Mouse (Mus musculus) hindbrain, embryonic 14.5 days (tissue): ENCODE measurements around the gene Atp11a. TPM values are rescaled to one million over a fixed set of nuclear protein-coding genes. Genes with fewer than 3 reads are reported as not detected.

ENCODE experiments used
- ATAC-seq: fragments of 200-750 bp; cut with Nextera tagmentation; 2 replicates; pipeline ENCODE4 v1.8.0; 2017; ENCODE audit warnings: moderate number of reproducible peaks, mild to moderate bottlenecking, moderate TSS enrichment, moderate library complexity; ENCODE audit not compliant: low FRiP score
- DNase-seq: peaks from one replicate; pipeline ENCODE4 v3.0.0-alpha.2; 2015; ENCODE audit warnings: low spot score
- H3K27ac ChIP-seq: fragments of 300-500 bp; sonication (generic); 2 replicates; pipeline ENCODE4 v1.5.1; 2014; ENCODE audit warnings: mild to moderate bottlenecking, moderate library complexity
- H3K27me3 ChIP-seq: fragments of 300-500 bp; sonication (generic); 2 replicates; pipeline ENCODE4 v1.6.1; 2014; ENCODE audit warnings: mild to moderate bottlenecking, low read length, mixed read lengths; ENCODE audit not compliant: control insufficient read depth, insufficient read depth
- H3K36me3 ChIP-seq: fragments of 300-500 bp; sonication (generic); replicated peaks from 2 replicates; pipeline ENCODE4 v1.6.1; 2014; ENCODE audit not compliant: control insufficient read depth, insufficient read depth
- H3K4me1 ChIP-seq: fragments of 300-500 bp; sonication (generic); replicated peaks from 2 replicates; pipeline ENCODE4 v1.6.1; 2014; ENCODE audit warnings: antibody characterized with exemption, low read length, mixed read lengths; ENCODE audit not compliant: control insufficient read depth, insufficient read depth
- H3K4me2 ChIP-seq: fragments of 300-500 bp; sonication (generic); replicated peaks from 2 replicates; pipeline ENCODE4 v1.6.1; 2014; ENCODE audit warnings: mild to moderate bottlenecking, moderate library complexity
- H3K4me3 ChIP-seq: fragments of 300-500 bp; sonication (generic); replicated peaks from 2 replicates; pipeline ENCODE4 v1.5.1; 2014; ENCODE audit warnings: mild to moderate bottlenecking, low read length
- H3K9ac ChIP-seq: fragments of 300-500 bp; sonication (generic); 2 replicates; pipeline ENCODE4 v1.6.1; 2014
- H3K9me3 ChIP-seq: fragments of 300-500 bp; sonication (generic); 2 replicates; pipeline ENCODE4 v1.6.1; 2016; ENCODE audit warnings: low read length; ENCODE audit not compliant: control insufficient read depth
- whole genome bisulfite sequencing: fragments of 180-500 bp; shearing (Covaris S2); extraction: QIAGEN DNeasy Blood & Tissue Kit; methylation state at CpG from one replicate; pipeline ENCODE4 v1.1.7; 2014; 5-methylcytosine and 5-hydroxymethylcytosine counted together
- polyA plus RNA-seq: library from polyadenylated mRNA; unstranded; fragments of >200 nt; fragmentation: Nextera tagmentation; extraction: Ambion mirVana; gene quantifications from 2 replicates; pipeline ENCODE4 v1.2.1, GENCODE M21; 2014

The Atp11a gene
- polyA plus RNA-seq, 1 experiment from 2014 or later: 14.8 TPM

DNA sequence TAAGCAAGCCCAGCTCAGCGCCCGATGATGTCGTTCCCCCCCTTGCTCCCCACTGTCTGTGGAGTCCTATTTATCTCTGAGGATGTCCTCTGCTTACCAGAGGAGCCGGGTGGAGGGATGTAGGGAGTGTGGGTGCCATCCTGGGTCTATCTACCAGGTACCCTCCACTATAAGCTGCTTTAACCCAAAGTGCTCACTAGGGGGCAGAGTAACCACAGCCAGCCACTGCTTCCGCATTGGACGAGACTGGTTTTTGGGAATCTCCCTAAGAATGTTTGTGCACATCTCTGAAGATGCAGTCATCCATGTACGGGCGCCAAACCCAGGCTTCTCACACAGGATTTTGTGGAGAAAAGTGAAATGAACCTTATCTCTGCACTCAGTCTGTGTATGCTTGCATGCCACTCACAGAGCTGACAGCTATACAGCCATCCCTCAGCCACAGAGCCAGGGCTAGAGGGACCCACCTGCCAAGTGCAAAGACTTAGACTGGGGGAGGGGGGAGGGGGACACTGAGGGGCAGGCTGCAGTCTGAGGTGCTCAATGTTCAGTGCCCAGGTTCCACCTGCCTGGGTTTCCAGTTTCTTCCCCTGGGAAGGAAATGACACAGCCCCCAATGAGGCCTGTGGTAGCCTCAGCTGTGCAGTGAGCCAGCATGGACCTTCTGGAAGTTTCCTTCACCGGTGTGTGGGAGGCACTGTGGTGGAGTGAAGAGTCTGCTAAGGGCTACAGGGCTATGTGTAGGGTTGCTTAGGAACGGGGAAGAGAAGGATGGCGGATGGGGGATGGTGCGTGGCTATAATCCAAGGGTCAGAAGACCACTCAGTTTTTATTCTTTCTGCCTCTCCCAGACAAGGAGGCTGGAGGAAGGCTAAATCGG is 139.9 kb downstream of the Atp11a start:
- H3K36me3 ChIP-seq: no peaks in the 10 kb centered on the region
- WGBS: 52% methylated on average over 13 of the region's 13 CpGs
- no peak overlapping the region for H3K4me2 ChIP-seq
- DNase-seq: peak; percentile 83
- no peak overlapping the region for H3K27ac ChIP-seq
- H3K4me3 ChIP-seq: no peak overlapping the region
- no peaks in the 10 kb centered on the region for H3K9me3 ChIP-seq
- H3K9ac ChIP-seq: no peak overlapping the region
- H3K4me1 ChIP-seq: no peaks in the 10 kb centered on the region
- H3K27me3 ChIP-seq: no peaks in the 10 kb centered on the region
- ATAC-seq: peak; percentile 68

DNA sequence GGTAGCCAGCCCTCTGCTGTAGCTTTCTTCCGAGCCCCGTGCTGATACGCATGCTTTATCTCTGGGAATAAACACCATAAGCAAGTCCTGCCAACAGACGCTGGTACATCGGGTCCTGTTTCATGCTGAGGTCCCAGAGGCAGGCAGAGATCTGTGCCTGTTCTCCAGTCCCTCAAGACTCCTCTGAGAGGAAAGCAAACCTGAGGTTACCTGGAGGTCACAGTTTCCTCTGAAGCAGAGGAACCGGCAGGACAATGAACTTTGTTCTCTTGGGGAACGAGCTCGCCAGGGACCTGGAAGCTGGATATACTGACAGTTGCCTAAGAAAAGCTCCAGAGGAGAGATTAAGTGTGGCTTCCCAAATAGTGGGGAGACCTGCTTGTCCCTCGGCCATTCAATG is 141.0 kb downstream of the Atp11a start:
- 83% methylated on average over 9 of the region's 9 CpGs for WGBS
- no peaks in the 10 kb centered on the region for H3K27me3 ChIP-seq
- no peak overlapping the region for H3K27ac ChIP-seq
- H3K9me3 ChIP-seq: no peaks in the 10 kb centered on the region
- no peak overlapping the region for H3K4me3 ChIP-seq
- DNase-seq (no peak), ATAC-seq (no peak)
- H3K9ac ChIP-seq: no peak overlapping the region
- H3K4me1 ChIP-seq: no peaks in the 10 kb centered on the region
- no peak overlapping the region for H3K4me2 ChIP-seq
- no peaks in the 10 kb centered on the region for H3K36me3 ChIP-seq

DNA sequence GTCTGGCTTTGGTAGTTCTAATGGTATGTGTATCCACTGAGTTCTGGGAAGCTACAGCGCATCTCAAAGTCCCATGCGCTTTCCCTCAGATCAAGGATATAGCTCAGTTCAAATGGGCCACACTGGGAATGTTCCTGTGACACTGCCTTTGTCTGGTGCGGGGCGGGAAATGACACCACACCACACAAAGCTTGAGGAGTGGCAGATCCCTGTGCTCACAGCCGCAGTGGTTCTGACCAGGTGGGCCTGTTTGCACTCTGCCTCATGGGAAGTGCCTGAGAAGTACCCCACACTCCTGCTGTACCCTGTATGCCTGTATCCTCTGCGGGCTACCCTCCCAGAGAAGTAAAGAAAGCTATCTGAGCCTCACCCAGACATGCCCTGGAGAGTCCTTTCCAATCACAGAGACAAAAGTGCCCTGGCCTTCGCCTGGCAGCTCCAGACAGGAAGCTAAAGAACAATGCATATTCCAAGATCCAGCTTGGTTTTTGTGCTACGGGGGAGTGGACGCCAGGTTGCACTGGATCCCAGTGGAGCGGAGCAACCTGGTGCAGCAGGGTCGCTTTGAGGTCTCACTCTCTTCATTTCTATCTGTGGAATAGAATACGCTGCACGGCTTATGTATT is 147.1 kb downstream of the Atp11a start:
- H3K4me3 ChIP-seq: no peak overlapping the region
- no peaks in the 10 kb centered on the region for H3K9me3 ChIP-seq
- DNase-seq: no peak
- no peak overlapping the region for H3K4me2 ChIP-seq
- no peak for ATAC-seq
- no peak overlapping the region for H3K9ac ChIP-seq
- H3K27ac ChIP-seq: no peak overlapping the region
- no peaks in the 10 kb centered on the region for H3K27me3 ChIP-seq
- H3K36me3 ChIP-seq: no peaks in the 10 kb centered on the region
- WGBS: 86% methylated on average over 13 of the region's 13 CpGs
- no peaks in the 10 kb centered on the region for H3K4me1 ChIP-seq

DNA sequence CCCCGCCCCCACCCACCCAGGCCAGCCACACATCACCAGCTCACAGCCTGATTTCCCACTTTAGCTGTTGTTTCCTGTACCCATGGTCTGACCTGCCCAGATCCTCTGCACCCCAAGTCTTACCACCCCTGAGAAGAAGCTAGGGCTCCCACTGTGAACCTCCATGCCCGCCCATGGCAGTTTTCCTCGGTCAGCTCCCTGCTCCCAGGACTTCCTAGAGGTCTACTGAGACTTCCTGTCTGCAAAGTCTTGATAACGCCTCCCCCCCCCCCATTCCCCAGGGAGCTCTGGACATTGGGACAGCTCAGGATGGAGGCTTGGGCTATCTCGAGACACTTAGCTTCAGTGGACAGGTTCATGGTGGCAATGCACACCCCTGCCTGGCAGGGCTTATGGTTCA is 148.3 kb downstream of the Atp11a start:
- no peaks in the 10 kb centered on the region for H3K27me3 ChIP-seq

DNA sequence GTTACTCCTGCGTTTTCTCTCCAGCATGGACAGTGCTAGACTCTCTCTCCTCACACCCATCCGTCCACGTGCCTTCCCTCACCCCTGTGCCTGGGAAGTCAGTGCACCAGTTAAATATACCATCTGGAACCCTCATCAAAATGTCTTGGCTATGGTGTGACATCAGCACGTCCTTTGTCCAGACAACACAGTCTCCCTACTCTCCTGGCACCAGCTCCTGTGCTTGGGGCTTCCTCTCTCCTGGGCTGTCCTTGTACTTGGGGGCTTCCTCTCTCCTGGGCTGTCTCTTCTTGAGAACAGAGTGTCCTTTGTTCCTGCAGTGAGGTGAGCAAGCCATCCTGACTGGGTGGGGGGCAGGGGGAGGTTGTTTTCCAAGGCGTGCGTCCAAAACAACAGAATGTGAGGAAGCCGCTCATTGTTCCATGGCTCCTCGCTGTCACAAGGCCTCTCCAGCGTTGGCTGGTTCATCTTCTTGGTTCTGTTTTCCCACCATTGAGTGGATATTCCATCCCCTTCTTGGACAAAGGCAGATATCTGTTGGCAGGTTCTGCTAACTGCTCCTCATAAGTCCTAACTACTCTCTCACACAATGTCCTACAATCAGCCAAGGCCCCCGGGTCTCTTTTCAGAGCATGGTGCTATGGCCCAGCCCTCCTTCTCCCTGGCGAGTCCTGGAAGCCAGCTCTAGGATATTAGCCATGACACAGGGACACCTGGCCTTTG is 148.9 kb downstream of the Atp11a start:
- Histone ChIP-seq H3K27me3 (no peaks in the 10 kb centered on the region), H3K4me1 (no peaks in the 10 kb centered on the region), H3K9me3 (no peaks in the 10 kb centered on the region), H3K4me2 (no peak overlapping the region), H3K9ac (no peak overlapping the region), H3K4me3 (no peak overlapping the region), H3K27ac (no peak overlapping the region), H3K36me3 (no peaks in the 10 kb centered on the region)
- ATAC-seq: no peak
- 88% methylated on average over 11 of the region's 11 CpGs for WGBS
- no peak for DNase-seq

More for the DNA sequence above, 148.3 kb downstream of the Atp11a start:
- WGBS: 90% methylated on average over 5 of the region's 5 CpGs
- H3K4me2 ChIP-seq: no peak overlapping the region
- no peaks in the 10 kb centered on the region for H3K9me3 ChIP-seq
- no peaks in the 10 kb centered on the region for H3K4me1 ChIP-seq
- no peak overlapping the region for H3K9ac ChIP-seq
- H3K27ac ChIP-seq: no peak overlapping the region
- no peaks in the 10 kb centered on the region for H3K36me3 ChIP-seq
- H3K4me3 ChIP-seq: no peak overlapping the region
- DNase-seq: no peak
- no peak for ATAC-seq

DNA sequence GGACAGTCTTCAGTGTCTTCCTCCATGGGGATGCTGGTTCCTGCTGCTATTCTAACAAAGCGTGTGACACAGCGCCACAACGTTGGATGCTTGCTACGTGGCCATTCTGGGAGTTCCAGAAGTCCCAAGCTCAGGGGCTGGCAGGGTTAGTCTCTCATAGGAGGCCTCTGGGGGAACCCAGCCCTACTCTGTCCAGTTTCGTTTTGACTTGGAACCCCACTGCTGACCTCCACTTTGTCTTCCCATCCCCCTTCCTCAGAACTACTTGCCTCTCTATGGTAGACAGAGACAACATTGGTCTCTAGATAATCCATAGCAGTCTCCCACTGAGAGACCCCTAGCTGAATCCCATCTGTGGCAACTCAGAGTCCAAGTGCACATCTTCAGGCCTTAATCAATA is 149.8 kb downstream of the Atp11a start:
- Histone ChIP-seq H3K36me3 (no peaks in the 10 kb centered on the region), H3K4me1 (no peaks in the 10 kb centered on the region), H3K4me2 (no peak overlapping the region), H3K27ac (no peak overlapping the region), H3K9me3 (no peaks in the 10 kb centered on the region), H3K27me3 (no peaks in the 10 kb centered on the region), H3K4me3 (no peak overlapping the region), H3K9ac (no peak overlapping the region)
- DNase-seq (no peak), ATAC-seq (no peak)
- WGBS: 59% methylated on average over 5 of the region's 5 CpGs

DNA sequence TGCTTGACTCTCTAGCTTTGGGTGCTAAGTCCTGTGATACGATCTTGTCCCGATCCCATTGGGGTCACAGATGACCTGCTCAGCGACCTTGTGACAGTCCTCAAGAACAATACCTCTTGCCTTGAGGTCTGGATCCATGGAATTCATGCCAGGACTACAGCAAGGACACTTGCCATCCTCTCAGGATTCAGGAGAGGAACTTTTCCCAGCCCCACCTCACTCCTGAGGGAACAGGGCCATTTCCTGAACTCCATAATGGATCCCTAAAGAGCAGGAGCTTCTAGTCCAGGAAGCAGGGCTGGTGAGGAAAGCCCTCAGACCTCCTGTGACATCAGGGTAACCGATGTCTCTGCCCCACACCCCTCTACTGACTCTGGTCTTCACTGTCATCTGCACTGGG is 150.9 kb downstream of the Atp11a start:
- ATAC-seq: no peak
- no peak for DNase-seq
- Histone ChIP-seq H3K4me3 (no peak overlapping the region), H3K9me3 (no peaks in the 10 kb centered on the region), H3K4me2 (no peak overlapping the region), H3K36me3 (no peaks in the 10 kb centered on the region), H3K9ac (no peak overlapping the region), H3K27me3 (no peaks in the 10 kb centered on the region), H3K27ac (no peak overlapping the region), H3K4me1 (no peaks in the 10 kb centered on the region)
- 87% methylated on average over 4 of the region's 4 CpGs for WGBS

DNA sequence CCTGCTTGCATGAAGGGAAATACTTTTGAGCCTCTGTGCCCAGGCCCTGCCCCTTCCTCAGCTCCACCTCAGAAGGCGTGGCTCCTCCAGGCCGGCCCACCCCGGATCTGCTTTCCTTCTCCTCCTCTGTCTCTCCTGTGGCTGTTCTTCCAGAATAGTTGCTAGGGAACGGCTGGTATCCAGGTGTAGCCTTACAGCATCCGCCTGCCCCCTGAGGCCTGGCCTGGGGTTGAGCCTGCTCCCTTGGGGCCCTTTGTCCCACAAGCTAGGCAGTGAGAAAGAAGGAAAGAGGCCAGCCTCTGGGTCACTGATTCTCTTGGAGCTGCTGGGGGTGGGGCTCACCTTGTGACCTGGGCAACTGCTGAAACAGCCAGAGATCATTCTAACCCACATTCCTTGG is 155.2 kb downstream of the Atp11a start:
- H3K4me1 ChIP-seq: peaks cover 8% of the 10 kb centered on the region
- H3K4me3 ChIP-seq: no peak overlapping the region
- no peak overlapping the region for H3K4me2 ChIP-seq
- no peak overlapping the region for H3K27ac ChIP-seq
- H3K9me3 ChIP-seq: no peaks in the 10 kb centered on the region
- DNase-seq (no peak), ATAC-seq (no peak)
- H3K27me3 ChIP-seq: no peaks in the 10 kb centered on the region
- WGBS: 8% methylated on average over 5 of the region's 5 CpGs
- no peak overlapping the region for H3K9ac ChIP-seq
- H3K36me3 ChIP-seq: no peaks in the 10 kb centered on the region
